Mouse (Mus musculus): Measurements from ENCODE around the gene Cbfa2t3.

The Cbfa2t3 gene

GRCm38 (mm10) chr8:122718711-122719499, 20.0 kb upstream of the Cbfa2t3 start:
- peak in 1 of 2 experiments; percentile 45 for DNase-seq (ENCODE audit: low spot score in 2 of 2)

- DNase-seq (ENCODE audit: low spot score in 2 of 2), result no peak
Observed at GRCm38 (mm10) chr8:122717869-122718509, 19.1 kb upstream of the Cbfa2t3 start.

GRCm38 (mm10) chr8:122716566-122716965, 17.7 kb upstream of the Cbfa2t3 start:
- DNase-seq (ENCODE audit: low spot score in 2 of 2), result no peak

- DNase-seq (ENCODE audit: low spot score in 2 of 2), result no peak
Observed at GRCm38 (mm10) chr8:122713157-122713518, 14.2 kb upstream of the Cbfa2t3 start.

- DNase-seq (ENCODE audit: low spot score in 2 of 2), result no peak
Observed at GRCm38 (mm10) chr8:122712411-122713156, 13.7 kb upstream of the Cbfa2t3 start.

- peak; percentile 52 for DNase-seq (ENCODE audit: low spot score in 2 of 2)
Observed at GRCm38 (mm10) chr8:122711891-122712365, 13.0 kb upstream of the Cbfa2t3 start.

- no peak for DNase-seq (ENCODE audit: low spot score in 2 of 2)
Observed at GRCm38 (mm10) chr8:122711480-122711879, 12.6 kb upstream of the Cbfa2t3 start.

GRCm38 (mm10) chr8:122709340-122710111, 10.6 kb upstream of the Cbfa2t3 start:
- peak in 1 of 2 experiments; percentile 57 for DNase-seq (ENCODE audit: low spot score in 2 of 2)

GRCm38 (mm10) chr8:122707184-122707583, 8.3 kb upstream of the Cbfa2t3 start:
- no peak for DNase-seq (ENCODE audit: low spot score in 2 of 2)

GRCm38 (mm10) chr8:122705901-122706561, 7.1 kb upstream of the Cbfa2t3 start:
- DNase-seq (ENCODE audit: low spot score in 2 of 2), result no peak

- DNase-seq (ENCODE audit: low spot score in 2 of 2), result no peak
Observed at GRCm38 (mm10) chr8:122704612-122705011, 5.7 kb upstream of the Cbfa2t3 start.

GRCm38 (mm10) chr8:122702957-122703356, 4.0 kb upstream of the Cbfa2t3 start:
- no peak for DNase-seq (ENCODE audit: low spot score in 2 of 2)

GRCm38 (mm10) chr8:122702301-122702941, 3.5 kb upstream of the Cbfa2t3 start:
- peak in 1 of 2 experiments; percentile 61 for DNase-seq (ENCODE audit: low spot score in 2 of 2)

GRCm38 (mm10) chr8:122701441-122702185, 2.7 kb upstream of the Cbfa2t3 start:
- peak in 1 of 2 experiments; percentile 59 for DNase-seq (ENCODE audit: low spot score in 2 of 2)

GRCm38 (mm10) chr8:122700628-122701027, 1.7 kb upstream of the Cbfa2t3 start:
- peak; percentile 65 to 69 for DNase-seq (ENCODE audit: low spot score in 2 of 2)

- peak; percentile 47 to 57 for DNase-seq (ENCODE audit: low spot score in 2 of 2)
Observed at GRCm38 (mm10) chr8:122698254-122698768, 598 bp downstream of the Cbfa2t3 start.

GRCm38 (mm10) chr8:122697586-122697985, 1.3 kb downstream of the Cbfa2t3 start:
- peak; percentile 40 to 61 for DNase-seq (ENCODE audit: low spot score in 2 of 2)

- peak; percentile 78 to 79 for DNase-seq (ENCODE audit: low spot score in 2 of 2)
Observed at GRCm38 (mm10) chr8:122697181-122697581, 1.7 kb downstream of the Cbfa2t3 start.

- DNase-seq (ENCODE audit: low spot score in 2 of 2), result no peak
Observed at GRCm38 (mm10) chr8:122695438-122696042, 3.4 kb downstream of the Cbfa2t3 start.
